Mouse (Mus musculus): Measurements from ENCODE around the gene Chchd4.

DNA sequence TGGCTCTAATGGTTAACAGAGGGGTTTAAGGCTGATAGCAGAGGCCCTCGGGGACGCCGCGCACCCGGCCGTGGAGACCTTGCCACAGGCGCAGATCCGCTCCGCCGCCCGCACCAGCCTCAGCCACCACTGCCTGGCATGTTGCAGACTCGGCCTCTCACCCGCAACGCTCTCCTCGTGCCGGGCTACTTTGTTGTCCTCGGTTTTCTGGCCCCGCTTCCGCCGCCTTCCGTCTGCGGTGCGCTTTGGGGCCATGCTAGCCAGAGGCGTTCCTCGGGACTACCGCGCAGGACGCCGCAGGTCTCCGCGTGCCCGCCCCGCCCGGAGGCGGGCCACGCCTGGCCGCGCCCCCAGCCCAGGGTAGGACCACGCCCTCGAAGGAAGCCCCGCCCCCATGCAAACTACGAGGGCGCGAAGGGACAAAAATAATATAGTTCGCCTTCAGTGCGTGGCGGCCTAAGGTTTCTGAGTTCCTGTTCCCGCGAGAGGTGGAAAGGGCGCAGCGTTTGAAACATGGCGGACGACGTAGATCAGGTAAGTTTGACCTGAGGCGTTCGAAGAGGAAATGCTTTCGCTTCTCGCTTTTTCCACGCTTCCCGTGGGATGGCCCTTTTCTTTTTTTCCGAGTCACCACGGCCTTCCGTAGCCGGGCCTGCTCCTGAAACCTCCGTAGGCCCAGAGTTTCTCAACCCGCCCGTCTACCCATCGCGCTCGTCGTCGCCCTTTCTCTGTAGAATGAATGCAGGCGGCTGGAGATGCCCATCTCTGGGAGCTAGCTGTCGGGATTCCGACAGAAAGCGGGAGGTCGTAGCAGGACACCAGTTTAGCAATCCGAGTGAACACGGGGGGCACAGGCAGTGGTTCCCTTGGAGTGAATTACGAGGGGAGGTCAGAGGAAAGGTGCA is 42.5 kb upstream of the Chchd4 start, which contains the start of the genes Xpc and Lsm3:
- TF ChIP-seq CTCF (IDR thresholded peaks at IDR 0.05; ENCODE audit: insufficient read depth, low read depth, low read length) (no peak), POLR2A (IDR thresholded peaks at IDR 0.05; ENCODE audit: insufficient read depth, low read depth, low read length) (peak; percentile 56; the same call in 1 of the 2 replicates)

Data from olfactory bulb, adult 2 months (tissue).